Mouse (Mus musculus) liver, postnatal 0 days (tissue): ENCODE measurements around the gene Rdh1.

Source experiments
- CTCF ChIP-seq: sonication (generic); IDR thresholded peaks from 2 replicates; pipeline ENCODE4 v1.5.1; 2016; ENCODE audit warnings: antibody characterized with exemption, low read depth
- EP300 ChIP-seq: IDR thresholded peaks from 2 replicates; pipeline ENCODE4 v1.6.1; 2016; ENCODE audit warnings: antibody characterized with exemption, low read depth, mild to moderate bottlenecking

DNA sequence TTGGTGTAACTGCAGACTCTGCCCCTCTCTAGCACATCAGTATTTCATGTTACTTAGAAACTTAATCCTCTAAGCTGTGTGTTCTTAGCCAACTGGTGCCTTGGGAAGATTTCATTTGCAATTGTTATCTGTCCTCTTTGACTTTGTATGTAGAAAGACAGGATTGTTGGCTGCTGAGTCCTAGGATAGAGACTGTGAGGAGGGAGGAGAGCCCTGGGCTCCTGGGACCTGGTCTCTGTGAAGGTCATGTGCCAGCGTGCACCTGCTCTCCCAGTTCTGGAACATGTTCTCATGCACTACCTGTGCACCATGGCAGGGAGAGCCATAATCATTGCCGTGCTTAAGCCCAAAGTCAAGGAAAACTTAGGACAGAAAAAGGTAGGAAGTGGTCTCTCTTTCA, 42.1 kb downstream of the Rdh1 start:
- no peak for TF ChIP-seq CTCF
- no peak for TF ChIP-seq EP300
